Mouse (Mus musculus) midbrain, embryonic 15.5 days (tissue): Measurements from ENCODE around the gene Rpl10. TPM values are rescaled to one million over a fixed set of nuclear protein-coding genes. Genes with fewer than 3 reads are reported as not detected.

Experiments
- microRNA-seq: library from miRNA; unstranded; fragments of <30 nt; microRNA quantifications from one replicate; pipeline ENCODE4, GENCODE M21; 2016
- polyA plus RNA-seq: library from polyadenylated mRNA; unstranded; fragments of >200 nt; fragmentation: Nextera tagmentation; extraction: Ambion mirVana; gene quantifications from 2 replicates; pipeline ENCODE4 v1.2.1, GENCODE M21; 2015

Gene Rpl10
- polyA plus RNA-seq, 1 experiment from 2014 or later, result 414 TPM

Small RNA genes lying within 50 kb of the gene (microRNA-seq; reads per million reads assigned to microRNA genes)
- gene Mir7091 (not detected), gene Mir7092 (1.3 reads per million)

Other genes with a start within 250 kb of the Rpl10 start
- gene Irak1, start 246.9 kb upstream of the Rpl10 start, polyA plus RNA-seq, result 44.0 and 48.7 TPM in 2 replicates
- not detected in 2 replicates for gene Opn1mw, start 143.3 kb upstream of the Rpl10 start, polyA plus RNA-seq
- gene Mecp2, start 135.4 kb upstream of the Rpl10 start, polyA plus RNA-seq, result 15.7 and 17.0 TPM in 2 replicates
- not detected in 2 replicates for gene Tex28, start 103.0 kb upstream of the Rpl10 start, polyA plus RNA-seq
- 0.06 and 0.11 TPM in 2 replicates for gene Tktl1, start 93.6 kb upstream of the Rpl10 start, polyA plus RNA-seq
- gene Flna, start 21.0 kb upstream of the Rpl10 start, polyA plus RNA-seq, result 92.6 and 96.4 TPM in 2 replicates
- gene Emd, start 16.1 kb upstream of the Rpl10 start, polyA plus RNA-seq, result 16.0 and 17.7 TPM in 2 replicates
- gene Taz, start 11.1 kb downstream of the Rpl10 start, polyA plus RNA-seq, result 86.8 and 90.3 TPM in 2 replicates
- gene Dnase1l1, start 11.5 kb downstream of the Rpl10 start, polyA plus RNA-seq, result 2.9 and 5.2 TPM in 2 replicates
- gene Atp6ap1, start 26.3 kb downstream of the Rpl10 start, polyA plus RNA-seq, result 308 and 309 TPM in 2 replicates
- gene Gdi1, start 34.2 kb downstream of the Rpl10 start, polyA plus RNA-seq, result 1,073 and 1,116 TPM in 2 replicates
- 59.9 and 62.2 TPM in 2 replicates for gene Fam50a, start 42.2 kb downstream of the Rpl10 start, polyA plus RNA-seq
- gene Plxna3, start 58.3 kb downstream of the Rpl10 start, polyA plus RNA-seq, result 64.4 and 75.0 TPM in 2 replicates
- 59.8 and 62.3 TPM in 2 replicates for gene Lage3, start 82.8 kb downstream of the Rpl10 start, polyA plus RNA-seq
- 67.1 and 71.1 TPM in 2 replicates for gene Ubl4a, start 102.4 kb downstream of the Rpl10 start, polyA plus RNA-seq
- gene Slc10a3, start 102.5 kb downstream of the Rpl10 start, polyA plus RNA-seq, result 9.9 and 10.5 TPM in 2 replicates
- gene Fam3a, start 122.5 kb downstream of the Rpl10 start, polyA plus RNA-seq, result 36.2 and 38.3 TPM in 2 replicates
- 15.2 and 16.0 TPM in 2 replicates for gene Ikbkg, start 122.5 kb downstream of the Rpl10 start, polyA plus RNA-seq
- gene G6pdx, start 158.4 kb downstream of the Rpl10 start, polyA plus RNA-seq, result 56.6 and 57.4 TPM in 2 replicates
- not detected in 2 replicates for gene Gm6880, start 210.6 kb downstream of the Rpl10 start, polyA plus RNA-seq